26 mouse cellular contexts compared by ENCODE assay signal in genomic region chr4:121239878-121240277, GRCm38 (mm10). TPM values are rescaled to one million over a fixed set of nuclear protein-coding genes. Genes with fewer than 3 reads are reported as not detected.
DNase-seq lines count a peak whose midpoint lies in the region; ATAC-seq and TF ChIP-seq lines count a peak whose summit lies in the region.
"Had no signal": no experiment of that assay in that cellular context is flagged by ENCODE, and none has a peak within 500 bp of the region (broad histone marks: within the 10 kb centered on the region; RNA-seq: fewer than 3 reads in every experiment).

No protein-coding gene starts in this region.

- peak; percentile 23 for DNase-seq in heart, adult 11 months
- no peak for DNase-seq in heart, embryonic 10.5 days (ENCODE audit: low spot score)
- DNase-seq in retina, postnatal 1 day = no peak
- DNase-seq: adrenal gland, adult 2 months; adrenal gland, postnatal 14 days; cerebellum, adult 11-12 months; cerebellum, adult 8-10 months; cerebellum, postnatal 10 days; cerebellum, postnatal 36 days; embryo, embryonic 11 days; gastrocnemius, adult 2 months; gastrocnemius, postnatal 14 days; heart, adult 18-20 months; heart, postnatal 36 days had no signal

- H3K9me3 ChIP-seq in heart, embryonic 10.5 days = no peaks in the 10 kb centered on the region
- no peaks in the 10 kb centered on the region for H3K9me3 ChIP-seq in midbrain, embryonic 12.5 days
- no peaks in the 10 kb centered on the region for H3K9me3 ChIP-seq in midbrain, embryonic 16.5 days (replicated peaks; ENCODE audit: control insufficient read depth, low read length, poor library complexity, severe bottlenecking)
- H3K9me3 ChIP-seq: embryonic facial prominence, embryonic 10.5 days; embryonic facial prominence, embryonic 13.5 days; forebrain, embryonic 13.5 days; heart, embryonic 13.5 days; hindbrain, embryonic 10.5 days; hindbrain, embryonic 13.5 days; intestine, embryonic 15.5 days had no signal

- H3ac ChIP-seq in myocyte (ENCODE audit: control insufficient read depth, insufficient read length) = no peak overlapping the region

- no peak for TF ChIP-seq POLR2A in myocyte (IDR thresholded peaks at IDR 0.05; ENCODE audit: insufficient read length, low read depth)

- no peak overlapping the region for H3K4me2 ChIP-seq in midbrain, embryonic 12.5 days (replicated peaks)
- H3K4me2 ChIP-seq in midbrain, embryonic 16.5 days (ENCODE audit: low read length) = no peak overlapping the region
- H3K4me2 ChIP-seq in myocyte (ENCODE audit: low read depth) = no peak overlapping the region
- H3K4me2 ChIP-seq: embryonic facial prominence, embryonic 13.5 days; forebrain, embryonic 13.5 days; heart, embryonic 13.5 days; hindbrain, embryonic 13.5 days; intestine, embryonic 15.5 days had no signal

- H3K36me3 ChIP-seq in heart, embryonic 10.5 days = no peaks in the 10 kb centered on the region
- no peaks in the 10 kb centered on the region for H3K36me3 ChIP-seq in midbrain, embryonic 12.5 days
- no peaks in the 10 kb centered on the region for H3K36me3 ChIP-seq in midbrain, embryonic 16.5 days (ENCODE audit: control insufficient read depth, insufficient read depth, low read length)
- H3K36me3 ChIP-seq in myocyte (ENCODE audit: control insufficient read depth, insufficient read depth) = no peaks in the 10 kb centered on the region
- H3K36me3 ChIP-seq: embryonic facial prominence, embryonic 10.5 days; embryonic facial prominence, embryonic 13.5 days; heart, embryonic 13.5 days; hindbrain, embryonic 10.5 days; hindbrain, embryonic 13.5 days; intestine, embryonic 15.5 days had no signal

- no peaks in the 10 kb centered on the region for H3K4me1 ChIP-seq in heart, embryonic 10.5 days
- peaks cover 5% of the 10 kb centered on the region; the same call in 1 of the 2 replicates for H3K4me1 ChIP-seq in midbrain, embryonic 12.5 days
- H3K4me1 ChIP-seq in midbrain, embryonic 16.5 days (ENCODE audit: control insufficient read depth, insufficient read depth, low read length) = no peaks in the 10 kb centered on the region
- H3K4me1 ChIP-seq: embryonic facial prominence, embryonic 10.5 days; embryonic facial prominence, embryonic 13.5 days; heart, embryonic 13.5 days; hindbrain, embryonic 13.5 days; intestine, embryonic 15.5 days had no signal

- H3K79me2 ChIP-seq in myocyte (ENCODE audit: control insufficient read depth, insufficient read depth) = no peaks in the 10 kb centered on the region

- no peak overlapping the region for H3K9ac ChIP-seq in midbrain, embryonic 12.5 days (replicated peaks)
- no peak overlapping the region for H3K9ac ChIP-seq in midbrain, embryonic 16.5 days (ENCODE audit: low read depth, low read length)
- H3K9ac ChIP-seq: embryonic facial prominence, embryonic 13.5 days; forebrain, embryonic 13.5 days; heart, embryonic 13.5 days; hindbrain, embryonic 13.5 days; intestine, embryonic 15.5 days had no signal

- H3K27me3 ChIP-seq in heart, embryonic 10.5 days (ENCODE audit: insufficient read depth, poor library complexity, severe bottlenecking) = no peaks in the 10 kb centered on the region
- peaks cover 32% of the 10 kb centered on the region for H3K27me3 ChIP-seq in midbrain, embryonic 12.5 days
- 0 out of 2 replicates have a peak, but pooled peaks cover 2% of the 10 kb centered on the region for H3K27me3 ChIP-seq in midbrain, embryonic 16.5 days (ENCODE audit: control insufficient read depth, insufficient read depth, low read depth, low read length)
- H3K27me3 ChIP-seq in myocyte (ENCODE audit: control insufficient read depth, insufficient read depth, insufficient read length) = peaks cover 8% of the 10 kb centered on the region
- H3K27me3 ChIP-seq: embryonic facial prominence, embryonic 13.5 days; forebrain, embryonic 13.5 days; hindbrain, embryonic 13.5 days; intestine, embryonic 15.5 days had no signal

- peak; percentile 64 for ATAC-seq in midbrain, embryonic 12.5 days (ENCODE audit: low FRiP score, low read depth)
- ATAC-seq in midbrain, embryonic 16.5 days = no peak
- ATAC-seq: CD4-positive, CD25-positive, alpha-beta regulatory T cell, adult 4 months; forebrain, embryonic 13.5 days; intestine, embryonic 15.5 days had no signal

- H3K4me3 ChIP-seq in heart, embryonic 10.5 days = no peak overlapping the region
- no peak overlapping the region for H3K4me3 ChIP-seq in midbrain, embryonic 12.5 days
- no peak overlapping the region for H3K4me3 ChIP-seq in midbrain, embryonic 16.5 days (ENCODE audit: low read depth, low read length)
- H3K4me3 ChIP-seq in myocyte = no peak overlapping the region
- H3K4me3 ChIP-seq: embryonic facial prominence, embryonic 10.5 days; embryonic facial prominence, embryonic 13.5 days; erythroblast, embryonic 14.5 days; forebrain, embryonic 13.5 days; gastrocnemius, adult 2 months; heart, embryonic 13.5 days; hindbrain, embryonic 10.5 days; hindbrain, embryonic 13.5 days; intestine, embryonic 15.5 days had no signal

- no peak overlapping the region for H3K27ac ChIP-seq in heart, embryonic 10.5 days
- H3K27ac ChIP-seq in midbrain, embryonic 12.5 days (replicated peaks) = no peak overlapping the region
- no peak overlapping the region for H3K27ac ChIP-seq in midbrain, embryonic 16.5 days (ENCODE audit: low read length)
- H3K27ac ChIP-seq: embryonic facial prominence, embryonic 10.5 days; embryonic facial prominence, embryonic 13.5 days; forebrain, embryonic 13.5 days; gastrocnemius, adult 2 months; heart, embryonic 13.5 days; hindbrain, embryonic 10.5 days; hindbrain, embryonic 13.5 days; intestine, embryonic 15.5 days had no signal

- WGBS in heart, embryonic 10.5 days = 56% methylated on average over 4 of the region's 4 CpGs
- WGBS in midbrain, embryonic 12.5 days = 31% methylated on average over 4 of the region's 4 CpGs
- WGBS in midbrain, embryonic 16.5 days = 26% methylated on average over 4 of the region's 4 CpGs

TF ChIP-seq in myocyte, 11 proteins besides CTCF, POLR2A, EP300 and RAD21:
- no peak for TF ChIP-seq USF1 (IDR thresholded peaks at IDR 0.05; ENCODE audit: low read depth)
- TF ChIP-seq SRF (IDR thresholded peaks at IDR 0.05; ENCODE audit: control insufficient read depth, insufficient read length, low read depth) = peak; percentile 13

RNA-seq across cellular contexts. Expression of gene Rlf, which starts 25.0 kb away (rescaled TPM):
- polyA plus RNA-seq in heart, embryonic 10.5 days (2016; fragmentation: Nextera tagmentation; extraction: Ambion mirVana) = 22.2 and 23.8 TPM in 2 replicates
- polyA plus RNA-seq in midbrain, embryonic 12.5 days (2016; fragmentation: Nextera tagmentation; extraction: Ambion mirVana) = 35.6 and 38.3 TPM in 2 replicates
- polyA plus RNA-seq in midbrain, embryonic 16.5 days (2015; fragmentation: Nextera tagmentation; extraction: Ambion mirVana) = 29.3 and 33.4 TPM in 2 replicates
- 5.2 TPM for polyA plus RNA-seq in myocyte (2012; fragmentation: generic; extraction: Trizol)
